Mouse (Mus musculus): ENCODE measurements at regions not wholly inside any gene's neighbourhood (a gene's known extent, or its start where the extent isn't known, plus 50 kb on each side); places are given as distances from the start of the nearest gene placed in this dataset.
"Not testable (repeated sequence)": the region's sequence is repeated elsewhere in the genome, so short reads cannot be mapped to it uniquely, and the experiment has no call there.

GRCm38 (mm10) chr17:4024384-4024783, 328.3 kb upstream of the Nox3 start:
- no peak for DNase-seq (ENCODE audit: low spot score in 2 of 2)

GRCm38 (mm10) chr17:4029202-4029601, 333.1 kb upstream of the Nox3 start:
- DNase-seq (ENCODE audit: low spot score in 2 of 2): no peak

GRCm38 (mm10) chr17:4034816-4035360, 338.8 kb upstream of the Nox3 start:
- no peak for DNase-seq (ENCODE audit: low spot score in 2 of 2)

- no peak for DNase-seq (ENCODE audit: low spot score in 2 of 2)
Observed at GRCm38 (mm10) chr17:4040104-4040664, 344.1 kb upstream of the Nox3 start.

GRCm38 (mm10) chr17:4060186-4060585, 364.1 kb upstream of the Nox3 start:
- not testable (repeated sequence) for DNase-seq (ENCODE audit: low spot score in 2 of 2)

- DNase-seq (ENCODE audit: low spot score in 2 of 2): no peak
Observed at GRCm38 (mm10) chr17:4073381-4073780, 377.3 kb upstream of the Nox3 start.

- DNase-seq (ENCODE audit: low spot score in 2 of 2): no peak
Observed at GRCm38 (mm10) chr17:4080564-4080963, 384.5 kb upstream of the Nox3 start.

GRCm38 (mm10) chr17:4094621-4095020, 398.6 kb upstream of the Nox3 start:
- no peak for DNase-seq (ENCODE audit: low spot score in 2 of 2)

GRCm38 (mm10) chr17:4103321-4103720, 407.3 kb upstream of the Nox3 start:
- no peak for DNase-seq (ENCODE audit: low spot score in 2 of 2)

- peak; percentile 17 to 67 for DNase-seq (ENCODE audit: low spot score in 2 of 2)
Observed at GRCm38 (mm10) chr17:4109263-4109662, 413.2 kb upstream of the Nox3 start.

GRCm38 (mm10) chr17:4113021-4113420, 417.0 kb upstream of the Nox3 start:
- DNase-seq (ENCODE audit: low spot score in 2 of 2): no peak

GRCm38 (mm10) chr17:4116476-4116875, 420.4 kb upstream of the Nox3 start:
- no peak for DNase-seq (ENCODE audit: low spot score in 2 of 2)

GRCm38 (mm10) chr17:4133678-4134077, 437.6 kb upstream of the Nox3 start:
- DNase-seq (ENCODE audit: low spot score in 2 of 2): no peak

- DNase-seq (ENCODE audit: low spot score in 2 of 2): no peak
Observed at GRCm38 (mm10) chr17:4163502-4163901, 467.4 kb upstream of the Nox3 start.

- DNase-seq (ENCODE audit: low spot score in 2 of 2): no peak
Observed at GRCm38 (mm10) chr17:4173951-4174361, 477.9 kb upstream of the Nox3 start.

GRCm38 (mm10) chr17:4175006-4175405, 478.9 kb upstream of the Nox3 start:
- DNase-seq (ENCODE audit: low spot score in 2 of 2): no peak

- no peak for DNase-seq (ENCODE audit: low spot score in 2 of 2)
Observed at GRCm38 (mm10) chr17:4176524-4176923, 480.5 kb upstream of the Nox3 start.

- no peak for DNase-seq (ENCODE audit: low spot score in 2 of 2)
Observed at GRCm38 (mm10) chr17:4177485-4178150, 481.6 kb upstream of the Nox3 start.

GRCm38 (mm10) chr17:4179271-4179670, 483.2 kb upstream of the Nox3 start:
- no peak for DNase-seq (ENCODE audit: low spot score in 2 of 2)

GRCm38 (mm10) chr17:4182106-4182505, 486.0 kb upstream of the Nox3 start:
- no peak for DNase-seq (ENCODE audit: low spot score in 2 of 2)

- no peak for DNase-seq (ENCODE audit: low spot score in 2 of 2)
Observed at GRCm38 (mm10) chr17:4186802-4187201, 490.7 kb upstream of the Nox3 start.

GRCm38 (mm10) chr17:4187606-4188005, 491.5 kb upstream of the Nox3 start:
- no peak for DNase-seq (ENCODE audit: low spot score in 2 of 2)

- DNase-seq (ENCODE audit: low spot score in 2 of 2): no peak
Observed at GRCm38 (mm10) chr17:4196793-4197448, 500.9 kb upstream of the Nox3 start.

Measured in spleen, postnatal 4 days (tissue).